Mouse (Mus musculus) stomach, adult 2 months (tissue): ENCODE results near the gene Sp140. TPM values are rescaled to one million over a fixed set of nuclear protein-coding genes. Genes with fewer than 3 reads are reported as not detected.

Source experiments
- polyA plus RNA-seq: library from polyadenylated mRNA; depleted of rRNA; stranded (reverse); fragments of >200 nt; gene quantifications from 2 replicates; pipeline ENCODE4 v1.2.3, GENCODE M21; 2012; rRNA removed

The Sp140 gene
- 0.63 and 0.66 TPM in 2 replicates for polyA plus RNA-seq

DNA sequence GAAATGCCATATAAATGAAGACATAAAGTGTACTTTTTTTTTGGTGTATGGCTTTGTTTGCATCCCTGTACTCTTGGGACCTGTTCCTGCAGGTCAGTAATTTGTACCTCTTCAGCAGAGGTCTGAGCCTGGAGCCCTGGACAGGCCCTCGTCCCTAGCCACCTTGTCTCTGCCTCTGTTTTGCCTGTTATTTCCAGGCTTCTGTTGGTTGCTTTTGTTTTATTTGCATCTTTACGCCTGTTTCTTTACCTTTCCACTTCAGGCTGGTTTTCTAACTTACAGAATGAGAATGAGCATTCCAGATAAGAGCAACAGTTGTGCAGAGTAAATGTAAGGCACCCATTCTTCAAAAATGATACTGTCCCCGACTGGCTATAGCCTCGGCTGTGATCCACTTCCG, at the start of gene Sp140:
Gene Sp140 (plus strand): TSS at position 301 of the 400 bp plus-strand sequence.

DNA sequence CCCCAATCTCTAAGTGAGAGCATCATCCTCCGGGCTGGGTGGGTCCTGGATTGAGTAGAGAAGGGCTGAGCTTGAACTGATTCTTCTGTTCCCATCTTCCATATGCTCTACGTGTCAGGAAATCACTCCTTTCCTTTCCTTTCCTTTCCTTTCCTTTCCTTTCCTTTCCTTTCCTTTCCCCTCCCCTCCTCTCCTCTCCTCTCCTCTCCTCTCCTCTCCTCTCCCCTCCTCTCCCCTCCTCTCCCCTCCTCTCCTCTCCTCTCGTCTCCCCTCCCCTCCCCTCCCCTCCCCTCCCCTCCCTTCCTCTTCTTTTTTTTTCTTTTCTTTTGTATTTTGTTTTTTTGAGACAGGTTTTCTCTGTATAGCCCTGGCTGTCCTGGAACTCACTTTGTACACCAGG, 24.8 kb upstream of the Sp140 start, which contains the start of gene G530012D18Rik:
Gene G530012D18Rik (plus strand): TSS at position 301 of the 400 bp plus-strand sequence.

DNA sequence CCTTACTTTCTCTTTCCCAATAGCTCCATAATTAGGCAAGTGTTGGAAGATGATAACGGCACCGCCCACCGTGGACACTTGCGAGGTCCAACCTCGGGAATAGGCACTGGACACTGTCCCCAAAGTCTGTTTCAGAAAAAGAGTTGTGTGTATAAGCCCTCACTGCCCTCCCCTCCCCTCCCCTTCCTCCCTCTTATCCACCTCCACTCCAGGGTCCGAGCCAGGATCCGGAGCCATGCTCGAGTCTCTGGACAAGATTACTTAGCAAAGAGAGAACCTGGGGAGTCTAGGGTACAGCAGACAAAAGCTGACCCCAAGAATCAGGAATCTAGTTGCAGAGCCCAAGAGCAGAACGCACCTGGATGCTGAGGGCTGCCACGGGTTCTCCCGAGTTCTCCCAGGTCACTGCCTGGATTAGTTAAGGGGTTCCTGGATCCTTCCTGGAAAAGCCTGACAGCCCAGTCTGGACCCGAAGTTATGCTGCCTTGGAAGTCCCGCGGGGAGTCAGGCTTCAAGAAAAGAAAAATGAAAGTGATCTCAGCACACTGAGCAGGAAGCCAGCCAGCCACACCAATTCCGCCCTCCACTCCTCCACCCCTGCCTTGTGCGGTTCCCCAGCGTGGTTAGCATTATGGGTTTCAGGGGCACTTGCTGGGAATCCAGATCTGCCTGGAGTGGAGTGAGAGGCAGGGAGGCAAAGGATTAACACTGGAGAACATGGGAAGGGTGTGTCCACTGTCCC, 1.7 kb upstream of the Sp140 start, which contains the start of gene Sp110:
Gene Sp110 (minus strand): TSS at position 547 of the 742 bp plus-strand sequence.

GRCm38 (mm10) chr1:85649881-85650280, 49.7 kb downstream of the Sp140 start, which contains the start of gene Sp100:
Gene Sp100 (plus strand): TSS chr1:85649988.

Other genes starting within 250 kb of the Sp140 start
- not detected in 2 replicates for gene G530012D18Rik, start 24.7 kb upstream of the Sp140 start, polyA plus RNA-seq
- 1.4 and 1.7 TPM in 2 replicates for gene Sp110, start 1.6 kb upstream of the Sp140 start, polyA plus RNA-seq
- gene Sp100, start 49.6 kb downstream of the Sp140 start, polyA plus RNA-seq = 0.67 and 1.3 TPM in 2 replicates
- gene A630001G21Rik, start 178.3 kb downstream of the Sp140 start, polyA plus RNA-seq = 0.05 and 0.14 TPM in 2 replicates
- 19.4 and 21.3 TPM in 2 replicates for gene Cab39, start 193.1 kb downstream of the Sp140 start, polyA plus RNA-seq